Mouse (Mus musculus) megakaryocyte, embryonic 14.5 days (primary cell): Measurements from ENCODE around the gene Rfxank. TPM values are rescaled to one million over a fixed set of nuclear protein-coding genes. Genes with fewer than 3 reads are reported as not detected.

Experiments
- H3K27me3 ChIP-seq: replicated peaks from 2 replicates; pipeline ENCODE3; 2012; ENCODE audit warnings: inconsistent platforms
- H3K36me3 ChIP-seq: replicated peaks from 2 replicates; pipeline ENCODE3; 2012; ENCODE audit warnings: low read length, inconsistent platforms, mixed read lengths
- H3K4me1 ChIP-seq: 2 replicates; pipeline ENCODE4 v1.6.1; 2012; ENCODE audit warnings: inconsistent platforms
- H3K4me3 ChIP-seq: replicated peaks from 2 replicates; pipeline ENCODE3; 2012; ENCODE audit warnings: moderate library complexity, mild to moderate bottlenecking, inconsistent platforms
- H3K9me3 ChIP-seq: 2 replicates; pipeline ENCODE4 v1.6.1; 2012; ENCODE audit warnings: inconsistent platforms
- FLI1 ChIP-seq: IDR thresholded peaks from 2 replicates; pipeline ENCODE4 v1.6.1; 2012; ENCODE audit warnings: low read length, inconsistent platforms, mixed read lengths
- GATA1 ChIP-seq: IDR thresholded peaks from 3 replicates; pipeline ENCODE4 v1.6.1; 2012; ENCODE audit warnings: mixed read lengths, low read length, inconsistent platforms, borderline replicate concordance
- polyA plus RNA-seq: library from polyadenylated mRNA; stranded (reverse); fragments of >175 nt; gene quantifications from 2 replicates; pipeline ENCODE4 v1.2.3, GENCODE M21; 2012; ENCODE audit warnings: low replicate concordance; ENCODE audit not compliant: insufficient read depth

Rfxank gene
- polyA plus RNA-seq = 8.9 and 18.5 TPM in 2 replicates

- Histone ChIP-seq H3K4me1 (peaks cover 49% of the 10 kb centered on the region), H3K9me3 (no peaks in the 10 kb centered on the region), H3K36me3 (peaks cover 61% of the 10 kb centered on the region), H3K27me3 (no peaks in the 10 kb centered on the region), H3K4me3 (peak within 1 kb of the TSS; percentile 96)
- TF ChIP-seq FLI1 (no peak), GATA1 (no peak)
Measured at GRCm38 (mm10) chr8:70139026-70139857, at the start of gene Rfxank, which contains the start of the genes Borcs8 and Mef2b. Rfxank (minus strand) TSS chr8:70139154. Borcs8 (plus strand) TSS chr8:70139499. Mef2b (plus strand) TSS chr8:70139711.

GRCm38 (mm10) chr8:70188707-70189106 is 49.8 kb upstream of the Rfxank start:
- TF ChIP-seq GATA1 (no peak), FLI1 (no peak)

GRCm38 (mm10) chr8:70183194-70183593 is 44.2 kb upstream of the Rfxank start:
- Histone ChIP-seq H3K36me3 (peaks cover 87% of the 10 kb centered on the region), H3K4me3 (no peak overlapping the region), H3K9me3 (no peaks in the 10 kb centered on the region), H3K27me3 (no peaks in the 10 kb centered on the region), H3K4me1 (peaks cover 24% of the 10 kb centered on the region)
- TF ChIP-seq FLI1 (no peak), GATA1 (no peak)

More at GRCm38 (mm10) chr8:70188707-70189106, 49.8 kb upstream of the Rfxank start:
- H3K27me3 ChIP-seq = no peaks in the 10 kb centered on the region
- no peak overlapping the region for H3K4me3 ChIP-seq
- H3K4me1 ChIP-seq = peaks cover 12% of the 10 kb centered on the region; the same call in 1 of the 2 replicates
- no peaks in the 10 kb centered on the region for H3K9me3 ChIP-seq
- H3K36me3 ChIP-seq = peaks cover 94% of the 10 kb centered on the region

- Histone ChIP-seq H3K9me3 (no peaks in the 10 kb centered on the region), H3K27me3 (no peaks in the 10 kb centered on the region), H3K4me3 (no peak overlapping the region), H3K36me3 (peaks cover 85% of the 10 kb centered on the region), H3K4me1 (peaks cover 26% of the 10 kb centered on the region)
- no peak for TF ChIP-seq FLI1
- TF ChIP-seq GATA1 = no peak
Measured at GRCm38 (mm10) chr8:70181903-70182252, 42.9 kb upstream of the Rfxank start.

- Histone ChIP-seq H3K9me3 (no peaks in the 10 kb centered on the region), H3K4me3 (no peak overlapping the region), H3K27me3 (no peaks in the 10 kb centered on the region), H3K4me1 (peaks cover 28% of the 10 kb centered on the region), H3K36me3 (peaks cover 85% of the 10 kb centered on the region)
- no peak for TF ChIP-seq FLI1
- no peak for TF ChIP-seq GATA1
Measured at GRCm38 (mm10) chr8:70181212-70181902, 42.4 kb upstream of the Rfxank start.

GRCm38 (mm10) chr8:70179082-70179481 is 40.1 kb upstream of the Rfxank start:
- no peaks in the 10 kb centered on the region for H3K27me3 ChIP-seq
- TF ChIP-seq GATA1 (no peak), FLI1 (no peak)
- H3K4me1 ChIP-seq = peaks cover 32% of the 10 kb centered on the region
- H3K9me3 ChIP-seq = no peaks in the 10 kb centered on the region
- H3K36me3 ChIP-seq = peaks cover 81% of the 10 kb centered on the region
- no peak overlapping the region for H3K4me3 ChIP-seq

GRCm38 (mm10) chr8:70178231-70178630 is 39.3 kb upstream of the Rfxank start:
- peaks cover 76% of the 10 kb centered on the region for H3K36me3 ChIP-seq
- no peaks in the 10 kb centered on the region for H3K9me3 ChIP-seq
- peaks cover 40% of the 10 kb centered on the region for H3K4me1 ChIP-seq
- no peak for TF ChIP-seq FLI1
- no peak overlapping the region for H3K4me3 ChIP-seq
- H3K27me3 ChIP-seq = no peaks in the 10 kb centered on the region

- Histone ChIP-seq H3K4me3 (peak overlapping the region; percentile 64), H3K9me3 (no peaks in the 10 kb centered on the region), H3K4me1 (peaks cover 57% of the 10 kb centered on the region), H3K27me3 (no peaks in the 10 kb centered on the region), H3K36me3 (peaks cover 41% of the 10 kb centered on the region)
- TF ChIP-seq GATA1 (no peak), FLI1 (no peak)
Measured at GRCm38 (mm10) chr8:70174079-70174478, 35.1 kb upstream of the Rfxank start.

- H3K27me3 ChIP-seq = peaks cover 3% of the 10 kb centered on the region
- peak overlapping the region; percentile 50 for H3K4me3 ChIP-seq
- no peaks in the 10 kb centered on the region for H3K9me3 ChIP-seq
- no peak for TF ChIP-seq FLI1
- no peak for TF ChIP-seq GATA1
- peaks cover 53% of the 10 kb centered on the region for H3K4me1 ChIP-seq
- peaks cover 33% of the 10 kb centered on the region for H3K36me3 ChIP-seq
Measured at GRCm38 (mm10) chr8:70173320-70173719, 34.4 kb upstream of the Rfxank start.
